Mouse (Mus musculus) liver, postnatal 0 days (tissue): ENCODE data around the gene Ablim1. TPM values are rescaled to one million over a fixed set of nuclear protein-coding genes. Genes with fewer than 3 reads are reported as not detected.
A peak's percentile ranks its signal among the peaks of the same experiment; 100 is the strongest.

Experiments
- ATAC-seq: fragments of 200-750 bp; cut with Nextera tagmentation; 2 replicates; pipeline ENCODE4 v1.8.0; 2017; ENCODE audit warnings: mild to moderate bottlenecking, moderate library complexity
- DNase-seq: peaks from one replicate; pipeline ENCODE4 v3.0.0-alpha.2; 2016
- H3K27ac ChIP-seq: fragments of 300-500 bp; sonication (generic); 2 replicates; pipeline ENCODE4 v1.5.1; 2014; ENCODE audit warnings: antibody characterized with exemption, moderate library complexity, mild to moderate bottlenecking, low read depth
- H3K27me3 ChIP-seq: fragments of 300-500 bp; sonication (generic); 2 replicates; pipeline ENCODE4 v1.6.1; 2014; ENCODE audit warnings: low read length, control low read depth, mixed read lengths; ENCODE audit not compliant: insufficient read depth
- H3K36me3 ChIP-seq: fragments of 300-500 bp; sonication (generic); replicated peaks from 2 replicates; pipeline ENCODE4 v1.6.1; 2014; ENCODE audit warnings: mild to moderate bottlenecking, control low read depth, low read length, moderate library complexity, mixed read lengths; ENCODE audit not compliant: insufficient read depth
- H3K4me1 ChIP-seq: fragments of 300-500 bp; sonication (generic); 2 replicates; pipeline ENCODE4 v1.6.1; 2014; ENCODE audit warnings: antibody characterized with exemption, mild to moderate bottlenecking, control low read depth; ENCODE audit not compliant: insufficient read depth
- H3K4me2 ChIP-seq: fragments of 300-500 bp; sonication (generic); 2 replicates; pipeline ENCODE4 v1.6.1; 2014; ENCODE audit warnings: low read depth, mild to moderate bottlenecking, low read length, moderate library complexity, mixed read lengths
- H3K4me3 ChIP-seq: fragments of 300-500 bp; sonication (generic); 2 replicates; pipeline ENCODE4 v1.5.1; 2014; ENCODE audit warnings: low read depth, low read length
- H3K9ac ChIP-seq: fragments of 300-500 bp; sonication (generic); replicated peaks from 2 replicates; pipeline ENCODE4 v1.6.1; 2014; ENCODE audit warnings: mild to moderate bottlenecking, moderate library complexity
- H3K9me3 ChIP-seq: fragments of 300-500 bp; sonication (generic); 2 replicates; pipeline ENCODE4 v1.6.1; 2016; ENCODE audit warnings: mild to moderate bottlenecking, control low read depth, low read length, mixed read lengths
- CTCF ChIP-seq: sonication (generic); IDR thresholded peaks from 2 replicates; pipeline ENCODE4 v1.5.1; 2016; ENCODE audit warnings: antibody characterized with exemption, low read depth
- EP300 ChIP-seq: IDR thresholded peaks from 2 replicates; pipeline ENCODE4 v1.6.1; 2016; ENCODE audit warnings: antibody characterized with exemption, low read depth, mild to moderate bottlenecking
- WGBS: fragments of 180-500 bp; shearing (Covaris S2); extraction: QIAGEN DNeasy Blood & Tissue Kit; methylation state at CpG from one replicate; pipeline ENCODE4 v1.1.7; 2014; ENCODE audit not compliant: insufficient replicate concordance; 5-methylcytosine and 5-hydroxymethylcytosine counted together
- polyA plus RNA-seq: library from polyadenylated mRNA; unstranded; fragments of >200 nt; fragmentation: Nextera tagmentation; extraction: Ambion mirVana; gene quantifications from 2 replicates; pipeline ENCODE4 v1.2.1, GENCODE M21; 2015

The Ablim1 gene
- polyA plus RNA-seq, 1 experiment from 2014 or later = 12.0 TPM

- ATAC-seq (peak; percentile 85), DNase-seq (peak; percentile 52)
- Histone ChIP-seq H3K4me1 (peaks cover 24% of the 10 kb centered on the region), H3K4me2 (peak overlapping the region; percentile 36; the same call in 1 of the 2 replicates), H3K36me3 (no peaks in the 10 kb centered on the region), H3K27ac (peak overlapping the region; percentile 95), H3K4me3 (no peak overlapping the region), H3K9ac (0 out of 2 replicates have a peak overlapping the region, but pooled peaks have one; percentile 27), H3K9me3 (no peaks in the 10 kb centered on the region), H3K27me3 (no peaks in the 10 kb centered on the region)
- 59% methylated on average over 10 of the region's 10 CpGs for WGBS
- no peak for TF ChIP-seq EP300
- TF ChIP-seq CTCF = no peak
Measured at GRCm38 (mm10) chr19:57181852-57182528, 132.7 kb downstream of the Ablim1 start.

GRCm38 (mm10) chr19:57181317-57181716 is 133.4 kb downstream of the Ablim1 start:
- Histone ChIP-seq H3K9ac (no peak overlapping the region), H3K4me1 (peaks cover 24% of the 10 kb centered on the region; the same call in 1 of the 2 replicates), H3K27me3 (no peaks in the 10 kb centered on the region), H3K4me3 (no peak overlapping the region), H3K27ac (peak overlapping the region; percentile 95), H3K36me3 (no peaks in the 10 kb centered on the region), H3K4me2 (peak overlapping the region; percentile 36; the same call in 1 of the 2 replicates), H3K9me3 (no peaks in the 10 kb centered on the region)
- 68% methylated on average over 6 of the region's 6 CpGs for WGBS
- TF ChIP-seq CTCF (no peak), EP300 (no peak)
- ATAC-seq (peak; percentile 12; the same call in 1 of the 2 replicates), DNase-seq (no peak)

- 50% methylated on average over 3 of the region's 3 CpGs for WGBS
- H3K4me2 ChIP-seq = peak overlapping the region; percentile 36; the same call in 1 of the 2 replicates
- no peaks in the 10 kb centered on the region for H3K36me3 ChIP-seq
- H3K27me3 ChIP-seq = no peaks in the 10 kb centered on the region
- no peak for TF ChIP-seq EP300
- no peak for TF ChIP-seq CTCF
- DNase-seq (no peak), ATAC-seq (peak; percentile 35; the same call in 1 of the 2 replicates)
- H3K27ac ChIP-seq = peak overlapping the region; percentile 95
- peaks cover 24% of the 10 kb centered on the region; the same call in 1 of the 2 replicates for H3K4me1 ChIP-seq
- H3K4me3 ChIP-seq = no peak overlapping the region
- no peaks in the 10 kb centered on the region for H3K9me3 ChIP-seq
- H3K9ac ChIP-seq = no peak overlapping the region
Measured at GRCm38 (mm10) chr19:57180908-57181307, 133.8 kb downstream of the Ablim1 start.

GRCm38 (mm10) chr19:57180333-57180732 is 134.4 kb downstream of the Ablim1 start:
- no peak overlapping the region for H3K4me3 ChIP-seq
- H3K9ac ChIP-seq = no peak overlapping the region
- H3K27ac ChIP-seq = peak overlapping the region; percentile 95
- no peaks in the 10 kb centered on the region for H3K27me3 ChIP-seq
- TF ChIP-seq EP300 (no peak), CTCF (no peak)
- peaks cover 22% of the 10 kb centered on the region; the same call in 1 of the 2 replicates for H3K4me1 ChIP-seq
- H3K36me3 ChIP-seq = no peaks in the 10 kb centered on the region
- no peaks in the 10 kb centered on the region for H3K9me3 ChIP-seq
- no peak for ATAC-seq
- H3K4me2 ChIP-seq = no peak overlapping the region
- no peak for DNase-seq
- WGBS = 40% methylated on average over 9 of the region's 9 CpGs

- Histone ChIP-seq H3K36me3 (no peaks in the 10 kb centered on the region), H3K4me2 (no peak overlapping the region), H3K4me3 (no peak overlapping the region), H3K4me1 (peaks cover 15% of the 10 kb centered on the region; the same call in 1 of the 2 replicates), H3K9ac (no peak overlapping the region), H3K27ac (no peak overlapping the region), H3K27me3 (no peaks in the 10 kb centered on the region), H3K9me3 (no peaks in the 10 kb centered on the region)
- DNase-seq (no peak), ATAC-seq (no peak)
- WGBS = 69% methylated on average over 7 of the region's 7 CpGs
- TF ChIP-seq EP300 (no peak), CTCF (no peak)
Measured at GRCm38 (mm10) chr19:57179269-57179668, 135.4 kb downstream of the Ablim1 start.

GRCm38 (mm10) chr19:57177334-57177733 is 137.4 kb downstream of the Ablim1 start:
- no peaks in the 10 kb centered on the region for H3K27me3 ChIP-seq
- H3K9ac ChIP-seq = peak overlapping the region; percentile 41; the same call in 1 of the 2 replicates
- no peak overlapping the region for H3K4me2 ChIP-seq
- peaks cover 23% of the 10 kb centered on the region for H3K4me1 ChIP-seq
- TF ChIP-seq EP300 (no peak), CTCF (no peak)
- WGBS = 69% methylated on average over 6 of the region's 6 CpGs
- no peak overlapping the region for H3K4me3 ChIP-seq
- no peaks in the 10 kb centered on the region for H3K9me3 ChIP-seq
- ATAC-seq (no peak), DNase-seq (peak; percentile 35)
- H3K36me3 ChIP-seq = no peaks in the 10 kb centered on the region
- no peak overlapping the region for H3K27ac ChIP-seq
